Mouse (Mus musculus) 416B (cell line): ENCODE measurements around the gene Pygb.

Experiments
- DNase-seq: peaks from one replicate; pipeline ENCODE4 v3.0.0; 2011; ENCODE audit warnings: low read depth

Pygb gene

DNA sequence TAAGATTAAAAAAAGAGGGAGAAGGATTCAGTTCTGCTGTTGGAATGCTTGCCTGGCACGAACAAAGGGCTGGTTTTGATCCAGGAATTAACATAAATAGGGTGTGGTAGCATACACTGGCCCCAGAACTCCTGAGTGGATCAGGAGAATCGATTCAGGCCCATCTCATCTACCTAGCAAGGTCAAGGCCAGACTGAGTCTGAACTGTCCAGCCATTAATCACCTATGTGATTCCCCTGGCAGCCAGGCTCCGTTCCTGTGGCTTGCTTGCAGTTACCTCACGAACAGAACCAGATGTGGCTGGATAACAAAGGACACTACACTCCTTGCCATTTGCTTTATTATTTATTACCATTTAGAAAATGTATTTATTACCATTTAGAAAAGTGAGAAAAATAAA is 6.8 kb downstream of the Pygb start:
- no peak for DNase-seq

- DNase-seq, result no peak
Observed at GRCm38 (mm10) chr2:150798084-150798483, 11.5 kb downstream of the Pygb start.

- no peak for DNase-seq
Observed at GRCm38 (mm10) chr2:150800616-150801015, 14.1 kb downstream of the Pygb start.

DNA sequence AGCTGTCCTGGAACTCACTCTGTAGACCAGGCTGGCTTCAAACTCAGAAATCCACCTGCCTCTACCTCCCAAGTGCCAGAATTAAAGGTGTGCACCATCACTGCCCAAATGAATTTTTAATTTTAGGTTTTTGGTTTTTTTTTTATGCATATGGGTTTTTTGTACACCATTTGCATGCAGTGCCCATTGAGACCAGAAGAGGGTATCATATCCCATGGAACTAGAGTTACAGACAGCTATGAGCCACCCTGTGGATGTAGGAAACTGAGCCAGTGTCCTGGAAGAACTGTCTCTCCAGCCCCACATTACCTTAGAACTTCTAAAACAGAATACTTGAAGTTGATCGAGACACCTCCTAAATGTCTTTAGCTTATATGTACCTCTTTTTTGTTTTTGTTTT is 16.5 kb downstream of the Pygb start:
- DNase-seq, result peak; percentile 56

- no peak for DNase-seq
Observed at GRCm38 (mm10) chr2:150808381-150808780, 21.8 kb downstream of the Pygb start.

DNA sequence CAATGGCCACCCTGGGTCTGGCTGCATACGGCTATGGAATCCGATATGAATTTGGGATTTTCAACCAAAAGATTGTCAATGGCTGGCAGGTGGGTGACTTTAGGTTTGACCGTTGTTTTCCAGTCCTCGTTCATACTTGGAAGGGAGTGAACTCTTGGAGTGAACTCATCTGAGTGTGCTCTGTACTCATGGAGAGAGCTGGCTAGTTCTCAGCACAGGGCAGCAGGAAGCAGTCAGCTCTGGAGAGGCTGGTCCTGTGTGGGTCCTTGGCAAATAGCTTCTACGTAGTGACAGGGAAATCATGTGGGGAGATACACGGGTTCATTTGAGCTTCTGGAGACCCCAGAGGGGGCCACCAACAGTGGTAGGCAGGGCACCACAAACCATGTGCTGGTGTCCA is 22.3 kb downstream of the Pygb start:
- DNase-seq, result no peak

- DNase-seq, result no peak
Observed at GRCm38 (mm10) chr2:150810603-150811002, 24.1 kb downstream of the Pygb start.

- no peak for DNase-seq
Observed at GRCm38 (mm10) chr2:150812816-150813215, 26.3 kb downstream of the Pygb start.

DNA sequence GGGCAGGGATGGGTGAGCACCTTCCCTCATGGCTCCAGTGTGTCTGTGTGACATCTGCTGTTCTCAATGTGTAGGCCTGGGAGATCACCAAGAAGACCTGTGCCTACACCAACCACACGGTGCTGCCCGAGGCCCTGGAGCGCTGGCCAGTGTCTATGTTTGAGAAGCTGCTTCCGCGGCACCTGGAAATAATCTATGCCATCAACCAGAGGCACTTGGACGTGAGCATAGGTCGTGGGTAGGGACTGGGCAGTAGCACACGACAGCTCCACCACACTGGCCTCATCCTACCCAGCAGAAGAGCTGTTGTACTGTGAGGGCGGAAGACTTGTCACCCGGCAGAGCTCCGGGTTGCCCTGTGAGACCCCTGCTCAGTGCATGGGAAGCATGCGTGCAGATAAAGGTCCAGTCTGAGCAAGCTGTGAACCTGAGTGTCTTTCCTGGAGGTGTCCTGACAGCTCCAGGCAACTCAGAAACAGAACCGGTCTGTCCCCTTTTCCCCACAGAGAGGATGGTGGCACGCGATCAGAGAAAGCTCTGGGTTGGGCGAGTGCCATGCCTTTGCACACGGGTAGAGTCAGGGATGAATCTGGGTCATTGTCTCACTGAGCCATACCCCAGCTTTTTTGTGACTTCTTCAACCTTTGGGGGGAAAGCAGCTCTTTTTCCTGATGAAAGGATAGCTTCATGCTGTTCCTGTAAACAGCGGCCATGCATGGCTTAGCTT is 30.3 kb downstream of the Pygb start:
- no peak for DNase-seq

GRCm38 (mm10) chr2:150818742-150819141 is 32.2 kb downstream of the Pygb start:
- DNase-seq, result no peak

DNA sequence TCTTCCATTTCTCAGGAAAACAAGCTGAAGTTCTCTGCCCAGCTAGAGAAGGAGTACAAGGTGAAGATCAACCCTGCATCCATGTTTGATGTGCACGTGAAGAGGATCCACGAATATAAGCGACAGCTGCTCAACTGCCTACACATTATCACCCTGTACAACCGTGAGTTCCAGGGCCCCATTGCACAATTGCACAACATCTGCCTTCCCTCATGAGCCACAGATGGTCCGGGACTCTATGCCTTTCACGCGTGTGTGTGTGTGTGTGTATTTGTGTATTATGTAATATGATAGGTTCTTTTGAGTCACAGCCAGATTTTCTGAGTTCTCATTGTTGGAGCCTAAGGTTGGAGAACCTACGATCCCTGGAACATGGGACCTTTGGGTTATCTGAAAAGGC is 34.2 kb downstream of the Pygb start:
- peak; percentile 21 for DNase-seq

- DNase-seq, result peak; percentile 67
Observed at GRCm38 (mm10) chr2:150822987-150823386, 36.5 kb downstream of the Pygb start.

- DNase-seq, result no peak
Observed at GRCm38 (mm10) chr2:150826426-150826825, 39.9 kb downstream of the Pygb start.

DNA sequence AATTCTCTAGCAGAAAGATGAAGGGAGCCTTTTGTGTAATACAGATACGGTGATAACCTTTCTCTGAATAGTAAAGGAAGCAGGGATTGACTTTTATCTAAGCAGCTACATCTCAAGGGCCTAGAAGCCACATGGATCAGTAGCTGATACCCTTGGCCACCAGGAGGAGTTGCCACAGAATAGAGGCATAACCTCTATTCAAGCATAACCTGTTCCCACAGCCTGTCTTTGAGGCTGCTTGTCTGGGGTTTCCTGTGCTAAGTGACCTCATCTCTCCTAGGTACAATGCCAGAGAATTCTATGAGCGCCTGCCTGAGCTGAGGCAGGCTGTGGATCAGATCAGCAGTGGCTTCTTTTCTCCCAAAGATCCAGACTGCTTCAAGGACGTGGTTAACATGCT is 41.6 kb downstream of the Pygb start:
- DNase-seq, result peak; percentile 40

GRCm38 (mm10) chr2:150828654-150829053 is 42.1 kb downstream of the Pygb start:
- DNase-seq, result no peak

GRCm38 (mm10) chr2:150830011-150830410 is 43.5 kb downstream of the Pygb start:
- DNase-seq, result no peak

DNA sequence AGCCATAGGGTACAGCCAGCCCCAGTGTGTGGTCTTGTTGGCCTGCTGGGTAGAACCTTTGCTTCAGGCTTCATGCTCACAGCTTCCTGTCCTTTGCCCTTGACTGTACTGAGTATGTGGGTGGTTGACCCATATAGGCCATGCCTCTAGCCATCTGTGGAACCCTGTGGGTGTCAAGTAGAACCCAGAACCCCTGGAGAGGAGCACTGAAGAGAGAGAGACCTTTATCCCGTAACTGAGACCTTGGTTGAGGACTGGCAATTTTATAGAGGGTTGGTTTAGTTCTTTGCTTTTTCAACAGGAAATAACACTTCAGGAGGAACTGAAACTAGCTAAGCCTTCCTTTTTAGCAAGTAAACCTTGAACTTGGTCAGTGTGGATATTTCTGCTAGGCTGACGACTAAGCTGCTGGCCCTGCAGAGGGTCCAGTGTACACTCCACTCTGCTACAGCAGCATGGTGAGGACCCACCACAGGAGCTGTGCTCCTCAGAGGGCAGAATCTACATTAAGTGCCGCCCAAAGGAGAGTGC is 44.4 kb downstream of the Pygb start:
- DNase-seq, result no peak

- DNase-seq, result no peak
Observed at GRCm38 (mm10) chr2:150832029-150832428, 45.5 kb downstream of the Pygb start.

DNA sequence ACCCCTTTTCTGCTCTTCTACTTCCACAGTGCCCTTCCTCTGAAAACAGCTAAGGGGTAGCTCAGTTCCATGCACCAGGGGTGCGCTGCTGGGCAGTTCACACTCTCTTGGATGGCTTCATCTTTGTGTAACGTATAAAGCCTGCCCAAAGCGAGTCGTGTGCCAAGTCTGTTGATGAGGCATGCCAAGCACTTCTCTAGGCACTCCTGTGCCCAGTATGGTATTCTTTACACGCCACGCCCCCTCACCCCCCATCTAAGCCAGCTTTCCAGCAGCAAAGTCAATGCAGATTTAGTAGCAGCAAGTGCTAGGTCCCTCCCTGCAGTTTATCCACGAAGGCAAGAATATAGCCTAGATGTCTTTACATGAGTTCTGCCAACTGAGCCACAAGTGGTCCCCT is 48.1 kb downstream of the Pygb start:
- DNase-seq, result no peak

- DNase-seq, result no peak
Observed at GRCm38 (mm10) chr2:150835975-150836374, 49.4 kb downstream of the Pygb start.

DNA sequence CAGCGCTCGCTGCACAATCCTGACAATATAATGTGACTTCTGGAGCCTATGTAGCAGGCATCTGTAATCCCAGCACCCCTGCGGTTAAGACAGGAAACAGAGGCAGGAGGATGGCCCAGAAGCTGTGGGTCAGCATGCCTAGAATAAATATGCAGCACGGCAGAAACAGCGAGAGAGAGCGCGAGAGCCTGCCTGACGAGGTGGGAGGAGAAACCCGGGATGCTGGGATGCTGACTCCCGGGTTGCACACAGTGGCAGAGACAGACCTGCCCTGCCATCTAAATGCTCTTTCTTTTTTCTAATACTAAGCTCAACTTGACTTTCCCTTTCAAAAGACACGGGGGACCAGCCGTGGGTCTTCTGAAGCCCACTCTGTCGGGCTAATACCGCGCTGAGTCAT is 50.4 kb downstream of the Pygb start:
- DNase-seq, result no peak

GRCm38 (mm10) chr2:150837781-150838180 is 51.2 kb downstream of the Pygb start:
- no peak for DNase-seq

DNA sequence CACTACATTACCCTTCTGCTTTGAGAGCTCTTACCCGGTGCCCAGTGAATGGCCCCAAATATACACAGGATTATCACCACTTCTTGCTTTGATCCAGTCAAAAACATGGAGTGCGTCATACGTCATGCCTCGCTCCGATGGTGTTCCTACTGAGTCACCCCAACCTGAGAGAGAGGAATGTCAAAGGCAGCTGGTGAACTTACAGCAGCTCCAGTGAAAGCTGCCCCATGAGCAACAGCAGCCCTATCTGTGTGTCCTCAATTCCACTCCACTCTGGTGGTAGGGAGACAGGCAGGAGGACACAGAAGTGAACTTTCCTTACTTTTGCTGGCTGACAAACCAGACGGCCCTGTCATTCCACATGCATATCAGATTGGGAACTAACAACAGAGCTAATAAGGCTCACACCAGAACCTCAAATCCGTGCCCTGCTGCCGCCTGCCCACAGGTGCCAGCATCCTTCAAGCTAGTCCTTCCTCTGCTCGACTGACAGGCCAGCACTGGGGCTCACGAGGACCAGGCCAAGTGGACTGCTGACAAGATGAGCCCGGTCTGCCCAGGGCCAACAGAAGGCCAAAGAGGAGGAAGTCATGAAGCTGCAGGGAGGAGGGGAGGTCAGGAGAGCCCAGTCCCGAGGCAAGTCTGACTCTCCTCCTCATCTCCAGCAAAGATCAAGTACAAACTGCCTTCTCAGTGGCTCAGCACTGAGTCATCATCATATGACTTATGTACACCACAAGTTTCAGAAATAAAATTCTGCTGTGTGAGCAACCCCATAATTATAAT is 53.3 kb downstream of the Pygb start:
- DNase-seq, result peak; percentile 86
